Mouse (Mus musculus) neural tube, embryonic 15.5 days (tissue): Measurements from ENCODE around the gene Lmod1. TPM values are rescaled to one million over a fixed set of nuclear protein-coding genes. Genes with fewer than 3 reads are reported as not detected.

Experiments used
- ATAC-seq: fragments of 200-750 bp; cut with Nextera tagmentation; 2 replicates; pipeline ENCODE4 v1.8.0; 2017; ENCODE audit warnings: mild to moderate bottlenecking, moderate TSS enrichment, moderate library complexity; ENCODE audit not compliant: low FRiP score
- H3K27ac ChIP-seq: fragments of 300-500 bp; sonication (generic); replicated peaks from 2 replicates; pipeline ENCODE4 v1.5.1; 2015; ENCODE audit warnings: mild to moderate bottlenecking, inconsistent platforms
- H3K27me3 ChIP-seq: fragments of 300-500 bp; sonication (generic); replicated peaks from 2 replicates; pipeline ENCODE4 v1.6.1; 2015; ENCODE audit warnings: inconsistent platforms
- H3K36me3 ChIP-seq: fragments of 300-500 bp; sonication (generic); 2 replicates; pipeline ENCODE4 v1.6.1; 2015; ENCODE audit warnings: inconsistent platforms
- H3K4me1 ChIP-seq: fragments of 300-500 bp; sonication (generic); 2 replicates; pipeline ENCODE4 v1.6.1; 2015; ENCODE audit warnings: inconsistent platforms
- H3K4me2 ChIP-seq: fragments of 300-500 bp; sonication (generic); 2 replicates; pipeline ENCODE4 v1.6.1; 2015; ENCODE audit warnings: inconsistent platforms, mild to moderate bottlenecking, moderate library complexity
- H3K4me3 ChIP-seq: fragments of 300-500 bp; sonication (generic); replicated peaks from 2 replicates; pipeline ENCODE4 v1.5.1; 2015; ENCODE audit warnings: mild to moderate bottlenecking, inconsistent platforms
- H3K9ac ChIP-seq: fragments of 300-500 bp; sonication (generic); replicated peaks from 2 replicates; pipeline ENCODE4 v1.6.1; 2015; ENCODE audit warnings: mild to moderate bottlenecking, inconsistent platforms
- H3K9me3 ChIP-seq: fragments of 300-500 bp; sonication (generic); replicated peaks from 2 replicates; pipeline ENCODE4 v1.6.1; 2016; ENCODE audit warnings: inconsistent platforms
- WGBS: fragments of 180-500 bp; shearing (Covaris S2); methylation state at CpG from one replicate; pipeline ENCODE4 v1.1.7; 2015; ENCODE audit warnings: mixed read lengths; 5-methylcytosine and 5-hydroxymethylcytosine counted together
- polyA plus RNA-seq: library from polyadenylated mRNA; unstranded; fragments of >200 nt; fragmentation: Nextera tagmentation; extraction: Ambion mirVana; gene quantifications from 2 replicates; pipeline ENCODE4 v1.2.1, GENCODE M21; 2015

Gene Lmod1
- polyA plus RNA-seq, 1 experiment from 2014 or later: 0.15 TPM

DNA sequence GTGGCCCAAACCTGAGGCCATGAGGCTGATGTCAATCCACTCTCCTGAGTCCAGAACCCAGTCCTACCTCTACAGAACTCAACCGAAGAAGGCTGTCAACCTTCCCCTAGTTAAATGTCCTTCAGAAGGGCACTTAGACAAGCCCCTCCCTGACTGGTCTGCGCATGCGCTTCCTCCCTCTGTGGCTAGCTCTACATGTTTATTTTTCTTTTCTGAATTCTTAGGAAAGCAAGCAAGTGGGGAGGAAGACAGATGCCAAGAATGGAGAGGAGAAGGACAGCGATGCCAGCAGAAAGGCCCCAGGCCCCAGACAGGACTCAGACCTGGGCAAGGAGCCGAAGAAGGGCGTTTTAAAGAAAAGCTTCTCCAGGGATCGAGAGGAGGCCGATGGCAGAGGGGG lies 38.8 kb downstream of the Lmod1 start:
- Histone ChIP-seq H3K9me3 (no peaks in the 10 kb centered on the region), H3K4me2 (no peak overlapping the region), H3K9ac (no peak overlapping the region), H3K4me1 (peaks cover 7% of the 10 kb centered on the region), H3K36me3 (no peaks in the 10 kb centered on the region), H3K27me3 (no peaks in the 10 kb centered on the region), H3K27ac (no peak overlapping the region), H3K4me3 (no peak overlapping the region)
- ATAC-seq: no peak
- 91% methylated on average over 8 of the region's 8 CpGs for WGBS

DNA sequence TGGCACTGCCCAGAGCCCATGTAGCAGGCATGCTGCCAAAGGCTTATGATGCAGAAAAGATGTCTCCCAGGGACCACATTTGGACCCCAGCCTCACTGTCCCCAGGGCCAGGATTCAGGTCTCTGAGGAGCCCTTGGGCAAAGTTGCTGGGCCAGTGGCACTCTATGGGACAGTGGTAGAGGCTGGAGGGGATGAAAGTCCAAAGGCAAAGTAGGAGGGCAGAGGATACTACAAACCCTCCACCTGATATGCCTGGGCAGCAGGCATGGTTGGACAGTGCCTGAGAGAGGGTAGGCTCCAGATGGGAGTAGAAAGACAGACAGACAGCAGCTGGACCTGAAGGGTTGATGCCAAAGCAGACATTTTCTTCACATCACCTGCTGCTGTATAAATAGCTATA lies 41.8 kb downstream of the Lmod1 start:
- Histone ChIP-seq H3K27ac (no peak overlapping the region), H3K27me3 (no peaks in the 10 kb centered on the region), H3K4me1 (peaks cover 21% of the 10 kb centered on the region), H3K9ac (no peak overlapping the region), H3K36me3 (0 out of 2 replicates have a peak, but pooled peaks cover 3% of the 10 kb centered on the region), H3K4me2 (no peak overlapping the region), H3K9me3 (no peaks in the 10 kb centered on the region), H3K4me3 (no peak overlapping the region)
- ATAC-seq: no peak

GRCm38 (mm10) chr1:135367005-135367404 lies 42.4 kb downstream of the Lmod1 start:
- no peak overlapping the region for H3K27ac ChIP-seq
- 81% methylated on average over 7 of the region's 7 CpGs for WGBS

GRCm38 (mm10) chr1:135367595-135367994 lies 43.0 kb downstream of the Lmod1 start:
- Histone ChIP-seq H3K9ac (no peak overlapping the region), H3K36me3 (0 out of 2 replicates have a peak, but pooled peaks cover 3% of the 10 kb centered on the region), H3K27ac (no peak overlapping the region), H3K9me3 (no peaks in the 10 kb centered on the region), H3K4me2 (no peak overlapping the region), H3K4me3 (no peak overlapping the region), H3K27me3 (no peaks in the 10 kb centered on the region), H3K4me1 (peaks cover 33% of the 10 kb centered on the region)
- WGBS: 79% methylated on average over 8 of the region's 8 CpGs
- ATAC-seq: no peak

More at GRCm38 (mm10) chr1:135367005-135367404, 42.4 kb downstream of the Lmod1 start:
- no peaks in the 10 kb centered on the region for H3K9me3 ChIP-seq
- H3K9ac ChIP-seq: no peak overlapping the region
- no peak for ATAC-seq
- no peak overlapping the region for H3K4me3 ChIP-seq
- H3K36me3 ChIP-seq: 0 out of 2 replicates have a peak, but pooled peaks cover 3% of the 10 kb centered on the region
- H3K4me2 ChIP-seq: no peak overlapping the region
- no peaks in the 10 kb centered on the region for H3K27me3 ChIP-seq
- peaks cover 27% of the 10 kb centered on the region for H3K4me1 ChIP-seq

- Histone ChIP-seq H3K36me3 (0 out of 2 replicates have a peak, but pooled peaks cover 3% of the 10 kb centered on the region), H3K9ac (peak overlapping the region; percentile 69), H3K9me3 (no peaks in the 10 kb centered on the region), H3K27me3 (no peaks in the 10 kb centered on the region), H3K4me3 (peak overlapping the region; percentile 50), H3K27ac (0 out of 2 replicates have a peak overlapping the region, but pooled peaks have one; percentile 56), H3K4me1 (peaks cover 39% of the 10 kb centered on the region), H3K4me2 (peak overlapping the region; percentile 97)
- under 1% methylated on average over 20 of the region's 20 CpGs for WGBS
- ATAC-seq: peak; percentile 85
Measured at GRCm38 (mm10) chr1:135368245-135368644, 43.6 kb downstream of the Lmod1 start.

DNA sequence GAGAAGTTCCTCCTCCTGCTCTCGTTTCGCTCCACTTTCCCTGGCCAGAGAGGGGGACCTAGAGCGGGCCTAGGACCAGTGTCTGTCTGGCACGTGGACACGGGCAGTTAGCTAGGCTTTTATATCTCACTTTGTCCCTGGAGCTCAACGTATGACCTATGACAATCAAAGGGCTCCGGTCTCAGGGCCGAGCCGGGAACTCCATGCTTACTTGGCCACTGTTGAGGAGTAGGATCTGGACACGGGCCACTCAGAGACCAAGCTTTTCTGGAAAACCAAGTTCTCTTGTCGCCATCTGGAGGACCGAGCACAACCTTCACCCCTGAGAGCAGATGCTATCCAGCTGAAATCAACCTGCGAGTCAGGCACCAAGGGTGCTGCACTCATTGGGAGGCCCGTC lies 44.4 kb downstream of the Lmod1 start:
- peak overlapping the region; percentile 69 for H3K9ac ChIP-seq
- H3K4me1 ChIP-seq: peaks cover 46% of the 10 kb centered on the region
- H3K27me3 ChIP-seq: no peaks in the 10 kb centered on the region
- peak overlapping the region; percentile 50 for H3K4me3 ChIP-seq
- peak; percentile 15 for ATAC-seq
- 0 out of 2 replicates have a peak, but pooled peaks cover 3% of the 10 kb centered on the region for H3K36me3 ChIP-seq
- peak overlapping the region; percentile 97 for H3K4me2 ChIP-seq
- WGBS: 13% methylated on average over 14 of the region's 14 CpGs
- H3K9me3 ChIP-seq: no peaks in the 10 kb centered on the region
- no peak overlapping the region for H3K27ac ChIP-seq

DNA sequence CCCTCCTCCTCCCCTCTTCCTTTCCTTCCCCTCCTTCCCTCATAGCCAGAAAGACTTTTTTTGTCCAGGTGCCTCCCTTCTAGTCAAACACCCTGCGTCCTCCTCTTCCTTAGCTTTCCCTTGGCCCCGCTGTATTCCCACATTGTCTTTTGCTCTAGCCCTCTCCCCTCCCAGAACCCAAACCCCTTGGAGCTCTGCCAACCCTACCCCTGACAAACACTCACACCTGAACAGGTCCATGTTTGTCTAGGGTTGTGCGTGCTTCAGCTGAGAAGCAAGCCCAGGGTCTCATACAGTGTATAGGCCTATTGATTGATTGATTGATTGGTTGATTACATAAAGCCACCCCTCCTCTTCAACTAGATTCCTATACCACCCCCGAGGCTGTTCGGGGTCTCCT lies 44.8 kb downstream of the Lmod1 start:
- WGBS: 80% methylated on average over 5 of the region's 5 CpGs
- H3K27me3 ChIP-seq: no peaks in the 10 kb centered on the region
- H3K36me3 ChIP-seq: 0 out of 2 replicates have a peak, but pooled peaks cover 3% of the 10 kb centered on the region
- H3K9ac ChIP-seq: no peak overlapping the region; the same call in 1 of the 2 replicates
- H3K27ac ChIP-seq: no peak overlapping the region
- H3K4me1 ChIP-seq: peaks cover 50% of the 10 kb centered on the region
- no peak overlapping the region for H3K4me3 ChIP-seq
- H3K4me2 ChIP-seq: peak overlapping the region; percentile 97
- no peaks in the 10 kb centered on the region for H3K9me3 ChIP-seq
- ATAC-seq: no peak

DNA sequence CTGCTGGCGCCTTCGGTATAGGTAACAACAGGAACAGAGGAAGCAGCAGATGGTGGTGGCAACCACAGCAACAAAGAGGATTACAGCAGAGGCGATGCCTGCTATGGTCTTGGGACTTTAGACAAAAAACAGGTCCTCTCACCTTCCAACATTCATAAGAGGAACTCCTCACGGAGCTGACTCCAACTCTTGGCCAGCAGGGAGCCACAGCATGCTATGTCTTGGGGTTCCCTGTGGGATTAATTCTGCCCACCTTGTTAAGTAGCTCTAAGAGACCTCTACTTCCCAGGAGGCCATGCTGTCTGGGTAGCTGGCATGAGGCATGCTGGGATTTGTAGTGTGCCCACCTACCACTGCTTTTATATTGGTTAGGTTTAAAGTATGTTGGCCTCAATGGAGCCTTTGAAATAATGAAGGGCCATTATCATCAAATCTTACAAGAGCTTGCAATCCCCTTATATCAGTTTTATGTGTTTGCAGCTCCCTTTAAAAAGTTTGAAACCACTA lies 48.6 kb downstream of the Lmod1 start:
- no peaks in the 10 kb centered on the region for H3K27me3 ChIP-seq
- peak overlapping the region; percentile 90 for H3K4me2 ChIP-seq
- no peak for ATAC-seq
- no peak overlapping the region for H3K9ac ChIP-seq
- 78% methylated on average over 4 of the region's 4 CpGs for WGBS
- peaks cover 52% of the 10 kb centered on the region for H3K4me1 ChIP-seq
- H3K27ac ChIP-seq: no peak overlapping the region
- H3K4me3 ChIP-seq: peak overlapping the region; percentile 63
- no peaks in the 10 kb centered on the region for H3K9me3 ChIP-seq
- 0 out of 2 replicates have a peak, but pooled peaks cover 3% of the 10 kb centered on the region for H3K36me3 ChIP-seq

- 0 out of 2 replicates have a peak, but pooled peaks cover 3% of the 10 kb centered on the region for H3K36me3 ChIP-seq
- ATAC-seq: peak; percentile 30; the same call in 1 of the 2 replicates
- H3K27me3 ChIP-seq: no peaks in the 10 kb centered on the region
- peak overlapping the region; percentile 90 for H3K4me2 ChIP-seq
- H3K9ac ChIP-seq: peak overlapping the region; percentile 83
- peak overlapping the region; percentile 63 for H3K4me3 ChIP-seq
- 0% methylated on average over 19 of the region's 19 CpGs for WGBS
- peaks cover 42% of the 10 kb centered on the region for H3K4me1 ChIP-seq
- peak overlapping the region; percentile 85 for H3K27ac ChIP-seq
- H3K9me3 ChIP-seq: no peaks in the 10 kb centered on the region
Measured at GRCm38 (mm10) chr1:135374175-135374867, 49.7 kb downstream of the Lmod1 start.

GRCm38 (mm10) chr1:135374868-135375581 lies 50.4 kb downstream of the Lmod1 start, which contains the start of gene Shisa4:
TSS of gene Shisa4 (minus strand) at chr1:135375237.
- Histone ChIP-seq H3K9ac (peak within 1 kb of the TSS; percentile 83), H3K27ac (peak within 1 kb of the TSS; percentile 85), H3K9me3 (no peaks in the 10 kb centered on the region), H3K4me1 (peaks cover 42% of the 10 kb centered on the region), H3K36me3 (0 out of 2 replicates have a peak, but pooled peaks cover 3% of the 10 kb centered on the region), H3K4me2 (peak within 1 kb of the TSS; percentile 90), H3K4me3 (peak within 1 kb of the TSS; percentile 63), H3K27me3 (no peaks in the 10 kb centered on the region)
- 2% methylated on average over 38 of the region's 38 CpGs for WGBS
- ATAC-seq: peak; percentile 89

DNA sequence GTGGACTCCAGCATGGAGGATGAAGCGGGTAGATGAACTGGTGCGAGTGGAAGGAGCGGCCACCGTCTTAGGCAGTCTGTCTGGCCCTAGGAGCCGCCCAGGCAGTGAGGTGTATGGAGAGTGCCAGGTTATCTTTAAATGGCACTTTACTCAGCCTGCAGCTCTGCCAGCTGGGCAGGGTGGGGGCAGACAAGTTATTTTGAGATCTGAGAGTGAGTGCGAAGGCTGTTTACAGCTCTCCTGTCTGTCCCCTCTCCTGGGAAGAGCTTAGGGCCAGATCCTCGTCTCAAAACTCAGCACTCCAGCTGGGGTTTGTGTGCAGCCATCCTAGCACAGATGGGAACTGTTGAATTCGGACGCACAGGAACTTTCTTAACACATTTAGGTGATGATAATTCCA lies 54.0 kb downstream of the Lmod1 start:
- no peak for ATAC-seq
- Histone ChIP-seq H3K9ac (no peak overlapping the region), H3K27me3 (no peaks in the 10 kb centered on the region), H3K36me3 (peaks cover 13% of the 10 kb centered on the region), H3K4me1 (peaks cover 24% of the 10 kb centered on the region), H3K4me3 (no peak overlapping the region), H3K9me3 (no peaks in the 10 kb centered on the region), H3K4me2 (no peak overlapping the region), H3K27ac (no peak overlapping the region)
- WGBS: 65% methylated on average over 9 of the region's 9 CpGs
